Mouse (Mus musculus) liver, embryonic 14.5 days (tissue): ENCODE data around the gene Smagp. TPM values are rescaled to one million over a fixed set of nuclear protein-coding genes. Genes with fewer than 3 reads are reported as not detected.
"Not testable (repeated sequence)": the region's sequence is repeated elsewhere in the genome, so short reads cannot be mapped to it uniquely, and the experiment has no call there.

Source experiments
- ATAC-seq: fragments of 200-750 bp; cut with Nextera tagmentation; 2 replicates; pipeline ENCODE4 v1.8.0; 2017; ENCODE audit warnings: moderate number of reproducible peaks, mild to moderate bottlenecking, moderate library complexity; ENCODE audit not compliant: insufficient read depth
- DNase-seq, 3 experiments: peaks; one replicate each; pipeline ENCODE4 v3.0.0-alpha.2; 2012 to 2013; ENCODE audit warnings: low read depth in 3 of 3, low spot score in 3 of 3
- H3K27ac ChIP-seq: fragments of 300-500 bp; sonication (generic); 2 replicates; pipeline ENCODE4 v1.5.1; 2014; ENCODE audit warnings: moderate library complexity, mild to moderate bottlenecking, control low read depth, inconsistent platforms
- H3K27me3 ChIP-seq: fragments of 300-500 bp; sonication (generic); 2 replicates; pipeline ENCODE4 v1.6.1; 2014; ENCODE audit warnings: mild to moderate bottlenecking, low read length, moderate library complexity; ENCODE audit not compliant: control insufficient read depth, insufficient read depth
- H3K36me3 ChIP-seq: fragments of 300-500 bp; sonication (generic); replicated peaks from 2 replicates; pipeline ENCODE4 v1.6.1; 2014; ENCODE audit warnings: low read depth; ENCODE audit not compliant: control insufficient read depth, insufficient read depth
- H3K4me1 ChIP-seq, 2 experiments: fragments of 200-500 bp in 1 of 2; fragments of 300-500 bp in 1 of 2; sonication (generic) in 1 of 2; replicated peaks; 2 replicates each; pipeline ENCODE4 v1.6.1; 2012 to 2014; ENCODE audit warnings: antibody characterized with exemption in 1 of 2, inconsistent platforms in 1 of 2, low read length in 1 of 2; ENCODE audit not compliant: control insufficient read depth in 2 of 2, insufficient read depth in 2 of 2
- H3K4me2 ChIP-seq: fragments of 300-500 bp; sonication (generic); 2 replicates; pipeline ENCODE4 v1.6.1; 2014; ENCODE audit warnings: low read depth, mild to moderate bottlenecking, control low read depth, moderate library complexity
- H3K4me3 ChIP-seq, 2 experiments: fragments of 200-500 bp in 1 of 2; fragments of 300-500 bp in 1 of 2; sonication (generic) in 1 of 2; 2 replicates each; pipeline ENCODE4 v1.5.1; 2012 to 2014; ENCODE audit warnings: low read depth in 2 of 2, low read length in 2 of 2, mild to moderate bottlenecking in 2 of 2, control low read depth in 1 of 2, inconsistent platforms in 1 of 2, moderate library complexity in 1 of 2; ENCODE audit not compliant: insufficient read depth in 1 of 2
- H3K9ac ChIP-seq: fragments of 300-500 bp; sonication (generic); replicated peaks from 2 replicates; pipeline ENCODE4 v1.6.1; 2014; ENCODE audit warnings: mild to moderate bottlenecking, control low read depth, moderate library complexity
- H3K9me3 ChIP-seq: fragments of 300-500 bp; sonication (generic); 2 replicates; pipeline ENCODE4 v1.6.1; 2016; ENCODE audit warnings: low read length, mixed read lengths; ENCODE audit not compliant: control insufficient read depth
- CTCF ChIP-seq: IDR thresholded peaks from 2 replicates; pipeline ENCODE4 v1.5.1; 2016; ENCODE audit warnings: antibody characterized with exemption, low read depth, control low read depth
- EP300 ChIP-seq: IDR thresholded peaks from 2 replicates; pipeline ENCODE4 v1.6.1; 2016; ENCODE audit warnings: antibody characterized with exemption, low read depth
- WGBS: fragments of 180-500 bp; shearing (Covaris S2); extraction: QIAGEN DNeasy Blood & Tissue Kit; methylation state at CpG from one replicate; pipeline ENCODE4 v1.1.7; 2014; ENCODE audit not compliant: insufficient replicate concordance; 5-methylcytosine and 5-hydroxymethylcytosine counted together
- polyA plus RNA-seq, 2 experiments: library from polyadenylated mRNA; depleted of rRNA in 1 of 2; stranded (reverse) in 1 of 2; unstranded in 1 of 2; fragments of >200 nt; fragmentation: Nextera tagmentation in 1 of 2; extraction: Ambion mirVana in 1 of 2; gene quantifications; 2 replicates each; pipeline versions ENCODE4 v1.2.1 to v1.2.3; 2012 to 2014

Gene Smagp
- polyA plus RNA-seq, 2 experiments, result 6.8 to 7.3 TPM

DNA sequence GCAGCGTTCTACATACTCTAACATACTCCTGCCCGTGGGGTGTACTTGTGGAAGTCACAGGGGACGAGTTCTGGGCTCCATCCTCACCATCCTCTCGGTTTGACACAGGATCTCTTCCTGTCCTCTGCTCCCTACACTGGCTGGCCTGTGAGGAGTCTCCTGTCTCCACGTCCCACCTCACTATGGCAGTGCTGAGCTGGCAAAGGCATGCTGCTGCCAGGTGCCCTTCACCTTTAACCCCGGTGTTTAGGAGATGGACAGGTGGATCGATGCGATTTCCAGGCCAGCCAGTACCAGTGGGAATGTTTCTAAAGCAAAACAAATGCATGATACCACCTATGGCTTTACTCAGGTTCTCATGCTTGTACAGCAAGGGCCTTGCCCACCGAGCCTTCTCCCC lies 13.0 kb downstream of the Smagp start:
- H3K9ac ChIP-seq, result no peak overlapping the region
- TF ChIP-seq EP300, result no peak
- no peak for TF ChIP-seq CTCF
- no peak for ATAC-seq
- H3K9me3 ChIP-seq, result no peaks in the 10 kb centered on the region
- WGBS, result 80% methylated on average over 9 of the region's 9 CpGs
- H3K4me2 ChIP-seq, result no peak overlapping the region
- peaks cover 0 to 2% of the 10 kb centered on the region in 2 experiments; a peak in 1 of 4 replicates for H3K4me1 ChIP-seq
- H3K27ac ChIP-seq, result no peak overlapping the region
- DNase-seq, result no peak
- no peaks in the 10 kb centered on the region for H3K27me3 ChIP-seq
- peaks cover 21% of the 10 kb centered on the region for H3K36me3 ChIP-seq
- no peak overlapping the region for H3K4me3 ChIP-seq

DNA sequence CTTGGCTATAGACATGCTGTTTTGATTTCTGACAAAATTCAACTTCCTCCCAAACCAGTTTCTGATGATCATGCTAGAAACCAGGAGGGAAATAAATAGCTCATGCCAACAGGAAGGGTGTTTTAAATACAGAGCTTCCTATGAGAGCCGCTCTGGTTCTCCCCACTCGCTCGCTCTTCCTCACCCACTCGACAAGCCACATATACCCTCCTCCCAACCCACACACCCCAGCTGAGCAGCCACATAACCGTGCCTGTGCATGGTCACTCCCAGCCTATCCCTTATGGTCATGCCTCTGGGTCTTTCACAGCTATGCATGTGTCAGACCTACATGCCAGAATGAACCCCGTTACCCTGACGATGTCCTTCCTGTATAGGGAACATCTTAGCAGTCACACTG lies 14.6 kb downstream of the Smagp start:
- Histone ChIP-seq H3K4me3 (no peak overlapping the region), H3K4me1 (no peaks in the 10 kb centered on the region; a peak in 1 of 4 replicates), H3K27me3 (no peaks in the 10 kb centered on the region), H3K4me2 (no peak overlapping the region), H3K36me3 (peaks cover 37% of the 10 kb centered on the region), H3K9me3 (no peaks in the 10 kb centered on the region), H3K27ac (no peak overlapping the region), H3K9ac (no peak overlapping the region)
- ATAC-seq (0 out of 2 replicates have a peak, but pooled peaks have one; percentile 11), DNase-seq (no peak)
- TF ChIP-seq CTCF (no peak), EP300 (no peak)
- 56% methylated on average over 7 of the region's 7 CpGs for WGBS

DNA sequence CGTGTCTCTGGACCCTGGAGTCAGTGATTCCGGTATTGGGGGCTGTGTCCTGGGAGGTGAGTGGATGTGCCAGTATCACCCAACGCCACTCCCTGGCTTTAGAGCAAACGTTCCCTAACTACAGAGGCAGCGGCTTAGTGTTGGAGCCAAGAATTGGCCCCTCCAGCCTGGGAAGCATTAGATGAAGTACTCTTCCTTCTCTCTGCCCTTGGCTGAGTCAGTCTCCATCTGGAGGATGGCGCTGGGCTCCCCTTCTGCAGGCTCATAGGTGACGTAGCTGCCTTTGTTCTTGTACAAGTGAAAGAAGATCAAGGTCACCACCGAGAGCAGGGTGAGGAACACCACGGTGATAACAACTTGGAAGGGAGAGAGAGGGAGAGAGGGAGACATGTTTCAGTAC lies 15.1 kb downstream of the Smagp start:
- not testable (repeated sequence) for H3K4me2 ChIP-seq, H3K4me1 ChIP-seq, H3K4me3 ChIP-seq, H3K27me3 ChIP-seq, H3K9ac ChIP-seq, H3K27ac ChIP-seq, ATAC-seq, DNase-seq, H3K9me3 ChIP-seq
- H3K36me3 ChIP-seq, result peaks cover 41% of the 10 kb centered on the region
- 66% methylated on average over 9 of the region's 9 CpGs for WGBS

DNA sequence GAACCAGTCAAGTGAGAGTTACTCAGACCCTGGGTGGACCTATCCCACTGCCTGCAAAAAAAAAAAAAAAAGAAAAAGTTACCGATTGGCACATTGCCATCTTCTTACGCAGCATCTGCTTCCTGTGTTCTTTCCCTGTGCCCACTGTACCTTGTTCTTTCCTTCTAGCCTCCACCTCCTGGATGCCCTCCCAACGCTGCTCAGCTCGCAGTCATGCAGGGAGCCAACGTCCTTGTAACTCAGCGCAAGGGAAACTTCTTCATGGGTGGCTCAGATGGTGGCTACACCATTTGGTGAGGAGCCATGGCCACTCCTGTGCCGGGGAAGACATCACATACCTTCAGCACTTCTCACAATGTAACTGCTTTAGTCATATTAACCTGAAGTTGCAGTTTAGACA lies 17.5 kb downstream of the Smagp start:
- DNase-seq (no peak), ATAC-seq (no peak)
- no peak overlapping the region for H3K9ac ChIP-seq
- H3K4me1 ChIP-seq, result peaks cover 5 to 9% of the 10 kb centered on the region in 2 experiments; a peak in 3 of 4 replicates
- no peaks in the 10 kb centered on the region for H3K9me3 ChIP-seq
- H3K27me3 ChIP-seq, result no peaks in the 10 kb centered on the region
- TF ChIP-seq EP300, result no peak
- TF ChIP-seq CTCF, result no peak
- H3K36me3 ChIP-seq, result peaks cover 41% of the 10 kb centered on the region
- H3K4me2 ChIP-seq, result no peak overlapping the region
- H3K4me3 ChIP-seq, result no peak overlapping the region
- WGBS, result 82% methylated on average over 7 of the region's 7 CpGs
- no peak overlapping the region for H3K27ac ChIP-seq

DNA sequence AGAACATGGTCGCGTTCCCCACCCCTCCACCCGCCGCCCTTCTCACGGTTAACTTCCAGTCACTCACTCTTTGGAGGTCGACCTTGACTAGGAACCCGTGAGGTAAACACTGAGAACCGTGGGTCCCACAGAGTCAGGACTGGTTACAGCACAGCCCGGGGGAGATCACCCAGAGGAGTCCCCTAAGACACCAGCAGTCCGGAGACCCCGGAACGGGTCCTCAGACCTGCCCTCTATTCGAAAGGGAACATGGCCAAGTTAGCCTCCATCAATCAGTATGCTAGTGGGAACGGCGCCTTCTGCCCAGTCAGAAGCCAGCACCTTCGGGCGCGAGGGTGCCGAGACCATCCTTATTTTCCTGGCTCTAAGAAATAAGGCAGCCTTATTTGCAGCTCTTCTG lies 20.5 kb downstream of the Smagp start:
- H3K9me3 ChIP-seq, result no peaks in the 10 kb centered on the region
- peaks cover 11 to 17% of the 10 kb centered on the region in 2 experiments for H3K4me1 ChIP-seq
- H3K4me2 ChIP-seq, result peak overlapping the region; percentile 78
- TF ChIP-seq CTCF, result 0 out of 2 replicates have a peak, but pooled peaks have one; percentile 2
- TF ChIP-seq EP300, result no peak
- under 1% methylated on average over 19 of the region's 19 CpGs for WGBS
- no peak for ATAC-seq
- peak overlapping the region; percentile 77 to 79 for H3K4me3 ChIP-seq
- peak overlapping the region; percentile 96 for H3K9ac ChIP-seq
- peaks cover 41% of the 10 kb centered on the region for H3K36me3 ChIP-seq
- DNase-seq, result no peak
- no peaks in the 10 kb centered on the region for H3K27me3 ChIP-seq
- peak overlapping the region; percentile 94 for H3K27ac ChIP-seq
